Mouse (Mus musculus) MEL (cell line): ENCODE measurements around the gene Gm49403. TPM values are rescaled to one million over a fixed set of nuclear protein-coding genes. Genes with fewer than 3 reads are reported as not detected.

Source experiments
- DNase-seq: peaks from one replicate; pipeline ENCODE4 v3.0.0; 2011; ENCODE audit warnings: low read depth, low spot score
- H3K27ac ChIP-seq: 2 replicates; pipeline ENCODE4 v1.5.1; 2012; ENCODE audit warnings: low read depth, mild to moderate bottlenecking, control low read depth, low read length, moderate library complexity; ENCODE audit not compliant: control insufficient read depth
- H3K27me3 ChIP-seq, 2 experiments: fragments of 150-350 bp in 1 of 2; sonication (generic) in 1 of 2; 2 replicates each; pipeline ENCODE4 v1.6.1; 2012; ENCODE audit warnings: low read length in 2 of 2, mild to moderate bottlenecking in 2 of 2, improper control_type of control experiment in 1 of 2, moderate library complexity in 1 of 2; ENCODE audit not compliant: insufficient read depth in 2 of 2, control insufficient read depth in 1 of 2
- H3K36me3 ChIP-seq, 2 experiments: 2 replicates each; pipeline ENCODE4 v1.6.1; 2012 to 2014; ENCODE audit warnings: low read length in 2 of 2, improper control_type of control experiment in 1 of 2, inconsistent platforms in 1 of 2, mild to moderate bottlenecking in 1 of 2; ENCODE audit not compliant: insufficient read depth in 2 of 2, control insufficient read depth in 1 of 2
- H3K4me1 ChIP-seq, 2 experiments: fragments of 150-350 bp in 1 of 2; sonication (generic) in 1 of 2; 2 replicates each; pipeline ENCODE4 v1.6.1; 2012; ENCODE audit warnings: low read length in 2 of 2, improper control_type of control experiment in 1 of 2, mild to moderate bottlenecking in 1 of 2; ENCODE audit not compliant: insufficient read depth in 2 of 2, control insufficient read depth in 1 of 2
- H3K4me3 ChIP-seq, 2 experiments: fragments of 150-350 bp in 1 of 2; sonication (generic) in 1 of 2; 2 replicates each; pipeline ENCODE4 v1.5.1; 2012; ENCODE audit warnings: low read depth in 2 of 2, low read length in 2 of 2, mild to moderate bottlenecking in 2 of 2, moderate library complexity in 2 of 2, control low read depth in 1 of 2, improper control_type of control experiment in 1 of 2; ENCODE audit not compliant: control insufficient read depth in 1 of 2, insufficient read depth in 1 of 2
- H3K79me2 ChIP-seq: 2 replicates; pipeline ENCODE4 v1.6.1; 2012; ENCODE audit warnings: mild to moderate bottlenecking, low read length, moderate library complexity; ENCODE audit not compliant: control insufficient read depth, poor library complexity, insufficient read depth
- H3K9ac ChIP-seq: 2 replicates; pipeline ENCODE4 v1.6.1; 2012; ENCODE audit warnings: low read depth, mild to moderate bottlenecking, control low read depth, low read length, moderate library complexity; ENCODE audit not compliant: control insufficient read depth, poor library complexity, severe bottlenecking
- H3K9me3 ChIP-seq: fragments of 150-350 bp; sonication (generic); replicated peaks from 2 replicates; pipeline ENCODE4 v1.6.1; 2012; ENCODE audit warnings: mild to moderate bottlenecking, low read length, improper control_type of control experiment, moderate library complexity; ENCODE audit not compliant: insufficient read depth
- BHLHE40 ChIP-seq: IDR thresholded peaks from 2 replicates; pipeline ENCODE4 v1.6.1; 2012; ENCODE audit warnings: low read depth, mild to moderate bottlenecking, inconsistent platforms, low read length, improper control_type of control experiment, borderline replicate concordance
- CHD1 ChIP-seq: IDR thresholded peaks from 2 replicates; pipeline ENCODE4 v1.6.1; 2012; ENCODE audit warnings: low read depth, mild to moderate bottlenecking, inconsistent platforms, low read length, improper control_type of control experiment
- CHD2 ChIP-seq: IDR thresholded peaks from 2 replicates; pipeline ENCODE4 v1.6.1; 2011; ENCODE audit warnings: low read length, improper control_type of control experiment
- CTCF ChIP-seq, 3 experiments: IDR thresholded peaks in 2 of 3; conservative IDR thresholded peaks in 1 of 3; 2 replicates each; pipeline ENCODE4 v1.5.1; 2011 to 2012; ENCODE audit warnings: low read length in 3 of 3, low read depth in 2 of 3, mild to moderate bottlenecking in 2 of 3, improper control_type of control experiment in 1 of 3, inconsistent platforms in 1 of 3, mixed read lengths in 1 of 3, moderate library complexity in 1 of 3; ENCODE audit not compliant: control insufficient read depth in 1 of 3, insufficient read depth in 1 of 3, poor library complexity in 1 of 3, severe bottlenecking in 1 of 3
- E2F4 ChIP-seq: IDR thresholded peaks from 2 replicates; pipeline ENCODE4 v1.6.1; 2011; ENCODE audit warnings: low read depth, low read length, improper control_type of control experiment, borderline replicate concordance
- GABPA ChIP-seq: IDR thresholded peaks from 2 replicates; pipeline ENCODE4 v1.6.1; 2012; ENCODE audit warnings: low read depth, mild to moderate bottlenecking, inconsistent platforms, low read length, improper control_type of control experiment, moderate library complexity
- GATA1 ChIP-seq: IDR thresholded peaks from 2 replicates; pipeline ENCODE4 v1.6.1; 2011; ENCODE audit warnings: low read depth, low read length, improper control_type of control experiment
- JUND ChIP-seq: IDR thresholded peaks from 2 replicates; pipeline ENCODE4 v1.6.1; 2011; ENCODE audit warnings: low read depth, mild to moderate bottlenecking, improper control_type of control experiment, low read length
- KAT2A ChIP-seq: conservative IDR thresholded peaks from 2 replicates; pipeline ENCODE4 v1.6.1; 2012; ENCODE audit warnings: low read depth, low read length, improper control_type of control experiment, inconsistent platforms
- MAFK ChIP-seq: IDR thresholded peaks from 2 replicates; pipeline ENCODE4 v1.6.1; 2011; ENCODE audit warnings: low read depth, mild to moderate bottlenecking, low read length, improper control_type of control experiment, borderline replicate concordance
- MAX ChIP-seq: IDR thresholded peaks from 2 replicates; pipeline ENCODE4 v1.6.1; 2011; ENCODE audit warnings: low read length, improper control_type of control experiment
- MAZ ChIP-seq: IDR thresholded peaks from 2 replicates; pipeline ENCODE4 v1.6.1; 2012; ENCODE audit warnings: low read depth, mild to moderate bottlenecking, inconsistent platforms, low read length, improper control_type of control experiment
- MEF2A ChIP-seq: IDR thresholded peaks from 2 replicates; pipeline ENCODE4 v1.6.1; 2014; ENCODE audit warnings: low read depth, mild to moderate bottlenecking, inconsistent platforms, low read length, improper control_type of control experiment; ENCODE audit not compliant: poor library complexity, insufficient replicate concordance, severe bottlenecking; ENCODE audit errors: extremely low read depth
- MXI1 ChIP-seq: IDR thresholded peaks from 2 replicates; pipeline ENCODE4 v1.6.1; 2011; ENCODE audit warnings: mild to moderate bottlenecking, low read depth, low read length, improper control_type of control experiment
- MYB ChIP-seq: IDR thresholded peaks from 2 replicates; pipeline ENCODE4 v1.6.1; 2011; ENCODE audit warnings: mild to moderate bottlenecking, low read depth, low read length, improper control_type of control experiment
- MYC ChIP-seq: IDR thresholded peaks from 2 replicates; pipeline ENCODE4 v1.6.1; 2011; ENCODE audit warnings: low read depth, mild to moderate bottlenecking, low read length, improper control_type of control experiment, moderate library complexity
- NELFE ChIP-seq: IDR thresholded peaks from 2 replicates; pipeline ENCODE4 v1.6.1; 2011; ENCODE audit warnings: low read depth, low read length, improper control_type of control experiment
- NRF1 ChIP-seq: IDR thresholded peaks from 2 replicates; pipeline ENCODE4 v1.6.1; 2014; ENCODE audit warnings: low read depth, mild to moderate bottlenecking, inconsistent platforms, low read length, improper control_type of control experiment, moderate library complexity; ENCODE audit not compliant: poor library complexity, insufficient read depth, severe bottlenecking
- POLR2A ChIP-seq, 2 experiments: IDR thresholded peaks; 2 replicates each; pipeline ENCODE4 v1.6.1; 2011 to 2012; ENCODE audit warnings: low read length in 2 of 2, mild to moderate bottlenecking in 2 of 2, control low read depth in 1 of 2, improper control_type of control experiment in 1 of 2, low read depth in 1 of 2, moderate library complexity in 1 of 2; ENCODE audit not compliant: control insufficient read depth in 1 of 2, insufficient read depth in 1 of 2, poor library complexity in 1 of 2
- POLR2AphosphoS5 ChIP-seq: IDR thresholded peaks from 2 replicates; pipeline ENCODE4 v1.6.1; 2012; ENCODE audit warnings: low read depth, borderline replicate concordance, mild to moderate bottlenecking, inconsistent platforms, low read length, moderate library complexity, mixed read lengths
- RCOR1 ChIP-seq: IDR thresholded peaks from 2 replicates; pipeline ENCODE4 v1.6.1; 2012; ENCODE audit warnings: low read depth, mild to moderate bottlenecking, inconsistent platforms, low read length, improper control_type of control experiment
- SIN3A ChIP-seq: IDR thresholded peaks from 2 replicates; pipeline ENCODE4 v1.6.1; 2012; ENCODE audit warnings: low read length, improper control_type of control experiment, inconsistent platforms
- TAL1 ChIP-seq: IDR thresholded peaks from 2 replicates; pipeline ENCODE4 v1.6.1; 2012; ENCODE audit warnings: mild to moderate bottlenecking, inconsistent platforms, low read length, moderate library complexity, mixed read lengths
- TBP ChIP-seq: IDR thresholded peaks from 2 replicates; pipeline ENCODE4 v1.8.0; 2011; ENCODE audit warnings: low read depth, low read length, improper control_type of control experiment
- USF2 ChIP-seq, 2 experiments: IDR thresholded peaks; 2 replicates each; pipeline ENCODE4 v1.6.1; 2011 to 2012; ENCODE audit warnings: improper control_type of control experiment in 2 of 2, low read length in 2 of 2, borderline replicate concordance in 1 of 2, inconsistent platforms in 1 of 2, low read depth in 1 of 2, mild to moderate bottlenecking in 1 of 2; ENCODE audit not compliant: insufficient read depth in 1 of 2
- ZC3H11A ChIP-seq: IDR thresholded peaks from 2 replicates; pipeline ENCODE4 v1.6.1; 2012; ENCODE audit warnings: low read depth, mild to moderate bottlenecking, inconsistent platforms, low read length, improper control_type of control experiment
- ZKSCAN1 ChIP-seq: IDR thresholded peaks from 2 replicates; pipeline ENCODE4 v1.6.1; 2012; ENCODE audit warnings: low read depth, mild to moderate bottlenecking, inconsistent platforms, low read length, improper control_type of control experiment, moderate library complexity
- polyA plus RNA-seq, 2 experiments: library from polyadenylated mRNA; stranded (reverse) in 1 of 2; unstranded in 1 of 2; fragments of >175 nt in 1 of 2; fragments of >200 nt in 1 of 2; gene quantifications; 2 replicates each; pipeline versions ENCODE4 v1.2.1 to v1.2.4; 2012; ENCODE audit warnings: low replicate concordance in 2 of 2, low read depth in 1 of 2; ENCODE audit not compliant: insufficient read length in 2 of 2, insufficient read depth in 1 of 2, missing spikeins in 1 of 2
- total RNA-seq: library from RNA; depleted of rRNA; stranded (reverse); fragments of 300-350 nt; gene quantifications from 2 replicates; pipeline ENCODE4 v1.2.3, GENCODE M21; 2012

The Gm49403 gene
- total and polyA plus RNA-seq, 3 experiments, result not detected

DNA sequence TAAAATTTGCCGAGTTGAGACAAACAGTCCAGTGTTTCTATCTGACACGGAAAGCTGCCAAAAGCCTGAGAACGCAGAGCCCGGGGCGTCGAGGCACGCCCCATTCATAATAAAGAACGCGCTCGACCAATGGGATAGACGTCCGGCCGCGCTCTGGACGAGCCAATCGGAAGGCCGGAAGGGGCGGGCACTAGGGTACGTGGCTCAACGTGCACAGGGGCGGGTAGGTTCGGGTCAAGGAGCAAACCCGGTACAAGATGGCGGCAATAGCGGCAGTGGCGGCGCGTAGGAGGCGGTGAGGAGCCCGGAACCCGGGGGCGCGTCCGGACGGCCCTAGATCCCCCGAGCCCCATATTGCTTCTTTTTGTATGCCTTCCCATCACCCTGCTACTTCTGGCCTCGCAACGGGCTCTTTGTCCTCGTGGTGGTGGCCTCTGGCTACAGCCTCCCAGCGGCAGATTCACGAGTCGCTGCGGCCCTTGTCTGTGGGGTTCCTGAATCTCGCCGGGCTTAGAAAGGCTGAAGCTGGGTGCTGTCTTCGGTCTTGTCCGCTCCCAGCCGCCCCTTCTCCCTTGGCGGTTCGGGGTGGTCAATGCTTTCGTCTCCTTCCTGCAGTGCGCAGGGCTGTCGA lies 14.2 kb downstream of the Gm49403 start, which contains the start of gene Ganab (continued):
- TF ChIP-seq MAZ, result 0 out of 2 replicates have a peak, but pooled peaks have one; percentile 54
- TF ChIP-seq BHLHE40, result no peak
- TF ChIP-seq MYC, result peak; percentile 31; the same call in 1 of the 2 replicates
- TF ChIP-seq NELFE, result peak; percentile 80
- no peak for TF ChIP-seq TAL1
- no peak for TF ChIP-seq GABPA
- TF ChIP-seq POLR2A (IDR thresholded peaks at IDR 0.05; ENCODE audit: control insufficient read depth in 1 of 2, insufficient read depth in 1 of 2, low read depth in 1 of 2, low read length in 2 of 2, poor library complexity in 1 of 2), result peak; percentile 64 to 88
- TF ChIP-seq MEF2A, result no peak
- 0 out of 2 replicates have a peak, but pooled peaks have one; percentile 35 for TF ChIP-seq E2F4
- TF ChIP-seq RCOR1, result no peak
- no peak for TF ChIP-seq JUND
- TF ChIP-seq ZC3H11A, result no peak

GRCm38 (mm10) chr19:8898576-8898975 lies 14.8 kb downstream of the Gm49403 start:
- H3K4me3 ChIP-seq, result peak overlapping the region; percentile 75 to 79
- H3K9ac ChIP-seq, result peak overlapping the region; percentile 96
- H3K27ac ChIP-seq, result peak overlapping the region; percentile 92
- H3K4me1 ChIP-seq, result peaks cover 5 to 21% of the 10 kb centered on the region in 2 experiments; a peak in 3 of 4 replicates
- peaks cover 2 to 32% of the 10 kb centered on the region in 2 experiments; a peak in 3 of 4 replicates for H3K36me3 ChIP-seq
- peaks cover 44% of the 10 kb centered on the region for H3K79me2 ChIP-seq
- TF ChIP-seq GATA1, result no peak
- no peak for TF ChIP-seq POLR2AphosphoS5
- no peak for TF ChIP-seq E2F4
- no peak for TF ChIP-seq MAFK
- TF ChIP-seq MAX, result 0 out of 2 replicates have a peak, but pooled peaks have one; percentile 27
- TF ChIP-seq USF2 (IDR thresholded peaks at IDR 0.05; ENCODE audit: borderline replicate concordance in 1 of 2, insufficient read depth in 1 of 2, low read depth in 1 of 2, low read length in 2 of 2), result no peak
- TF ChIP-seq SIN3A, result no peak; the same call in 1 of the 2 replicates
- peak; percentile 42; the same call in 1 of the 2 replicates for TF ChIP-seq TBP
- TF ChIP-seq CHD2, result no peak
- no peak for TF ChIP-seq CHD1
- no peak for TF ChIP-seq MYB
- 0 out of 2 replicates have a peak, but pooled peaks have one; percentile 36 for TF ChIP-seq MXI1
- no peak for TF ChIP-seq ZKSCAN1
- TF ChIP-seq CTCF (IDR thresholded peaks at IDR 0.05 in 2 of 3, conservative IDR thresholded peaks at IDR 0.05 in 1 of 3; ENCODE audit: control insufficient read depth in 1 of 3, insufficient read depth in 1 of 3, low read depth in 2 of 3, low read length in 3 of 3, poor library complexity in 1 of 3, severe bottlenecking in 1 of 3), result no peak
- no peak for TF ChIP-seq MYC
- no peak for TF ChIP-seq KAT2A
- no peak for TF ChIP-seq NRF1
- no peaks in the 10 kb centered on the region for H3K9me3 ChIP-seq
- DNase-seq, result peak; percentile 75
- no peaks in the 10 kb centered on the region for H3K27me3 ChIP-seq
